Mouse (Mus musculus) thymus, adult 2 months (tissue): ENCODE data around the gene Egfr.

Experiments used
- CTCF ChIP-seq: fragments of 200-500 bp; IDR thresholded peaks from 2 replicates; pipeline ENCODE4 v1.5.1; 2012; ENCODE audit warnings: mild to moderate bottlenecking, control low read depth, low read length, moderate library complexity, borderline replicate concordance; ENCODE audit not compliant: control insufficient read depth, poor library complexity, insufficient read depth; ENCODE audit errors: extremely low read depth
- POLR2A ChIP-seq: fragments of 200-500 bp; IDR thresholded peaks from 2 replicates; pipeline ENCODE4 v1.6.1; 2012; ENCODE audit warnings: mild to moderate bottlenecking, low read length, control low read depth, moderate library complexity; ENCODE audit not compliant: control insufficient read depth, poor library complexity, insufficient read depth; ENCODE audit errors: extremely low read depth

DNA sequence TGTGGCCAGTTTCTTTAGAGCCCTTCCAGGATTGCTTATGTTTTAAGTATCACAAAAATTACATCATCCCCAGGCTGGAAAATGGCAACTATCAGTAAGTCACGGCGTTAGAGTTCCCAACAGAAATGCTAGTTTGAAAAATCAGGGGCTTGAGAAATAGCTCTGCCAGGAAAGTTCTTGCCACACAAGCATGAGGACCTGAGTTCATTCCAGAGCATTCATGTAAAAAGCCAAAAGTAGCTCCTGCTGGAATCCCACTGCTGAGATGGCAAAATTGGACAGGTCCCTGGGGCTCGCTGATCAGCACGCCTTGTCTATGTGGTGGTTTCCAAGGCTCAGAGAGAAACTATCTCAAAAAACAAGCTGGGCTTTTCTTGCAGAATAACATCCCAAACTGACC, 19.0 kb downstream of the Egfr start:
- TF ChIP-seq CTCF: no peak
- TF ChIP-seq POLR2A: no peak
